Mouse (Mus musculus): Measurements from ENCODE around the gene Rd3. TPM values are rescaled to one million over a fixed set of nuclear protein-coding genes. Genes with fewer than 3 reads are reported as not detected.

The Rd3 gene
- polyA plus RNA-seq (2012; rRNA removed), result 0.04 TPM in 2 replicates
- polyA plus RNA-seq (2014; fragmentation: Nextera tagmentation; extraction: Ambion mirVana), result 0.09 and 0.10 TPM in 2 replicates

- Histone ChIP-seq H3K4me1 (replicated peaks; ENCODE audit: control insufficient read depth in 2 of 2, insufficient read depth in 2 of 2, low read length in 1 of 2) (no peaks in the 10 kb centered on the region), H3K27me3 (ENCODE audit: control insufficient read depth, insufficient read depth, low read length) (no peaks in the 10 kb centered on the region), H3K36me3 (replicated peaks; ENCODE audit: control insufficient read depth, insufficient read depth, low read depth) (no peaks in the 10 kb centered on the region), H3K4me2 (ENCODE audit: low read depth) (no peak within 1 kb of the TSS), H3K27ac (no peak within 1 kb of the TSS), H3K4me3 (ENCODE audit: insufficient read depth in 1 of 2, low read depth in 2 of 2, low read length in 2 of 2) (no peak within 1 kb of the TSS), H3K9ac (replicated peaks) (no peak within 1 kb of the TSS), H3K9me3 (ENCODE audit: control insufficient read depth, low read length) (no peaks in the 10 kb centered on the region)
- ATAC-seq (ENCODE audit: insufficient read depth) (no peak), DNase-seq (ENCODE audit: low read depth in 3 of 3, low spot score in 3 of 3) (no peak)
- 46% methylated on average over 5 of the region's 5 CpGs for WGBS (ENCODE audit: insufficient replicate concordance)
- TF ChIP-seq EP300 (IDR thresholded peaks at IDR 0.05; ENCODE audit: low read depth), result no peak
Measured at GRCm38 (mm10) chr1:191977187-191977586, at the start of gene Rd3. TSS of gene Rd3 (plus strand) at chr1:191977370.

- Histone ChIP-seq H3K36me3 (replicated peaks; ENCODE audit: control insufficient read depth, insufficient read depth, low read depth) (no peaks in the 10 kb centered on the region), H3K4me1 (replicated peaks; ENCODE audit: control insufficient read depth in 2 of 2, insufficient read depth in 2 of 2, low read length in 1 of 2) (no peaks in the 10 kb centered on the region), H3K27ac (no peak overlapping the region), H3K4me2 (ENCODE audit: low read depth) (no peak overlapping the region), H3K9me3 (ENCODE audit: control insufficient read depth, low read length) (no peaks in the 10 kb centered on the region), H3K9ac (replicated peaks) (no peak overlapping the region), H3K4me3 (ENCODE audit: insufficient read depth in 1 of 2, low read depth in 2 of 2, low read length in 2 of 2) (no peak overlapping the region), H3K27me3 (ENCODE audit: control insufficient read depth, insufficient read depth, low read length) (no peaks in the 10 kb centered on the region; the same call in 1 of the 2 replicates)
- ATAC-seq (ENCODE audit: insufficient read depth), result no peak
- 52% methylated on average over 7 of the region's 7 CpGs for WGBS (ENCODE audit: insufficient replicate concordance)
- DNase-seq (ENCODE audit: low read depth in 3 of 3, low spot score in 3 of 3), result no peak
- no peak for TF ChIP-seq EP300 (IDR thresholded peaks at IDR 0.05; ENCODE audit: low read depth)
- no peak for TF ChIP-seq CTCF (IDR thresholded peaks at IDR 0.05; ENCODE audit: low read depth)
Measured at GRCm38 (mm10) chr1:191928345-191928744, 48.8 kb upstream of the Rd3 start.

- Histone ChIP-seq H3K4me3 (ENCODE audit: insufficient read depth in 1 of 2, low read depth in 2 of 2, low read length in 2 of 2) (no peak overlapping the region), H3K27ac (no peak overlapping the region), H3K9ac (replicated peaks) (no peak overlapping the region), H3K9me3 (ENCODE audit: control insufficient read depth, low read length) (no peaks in the 10 kb centered on the region), H3K36me3 (replicated peaks; ENCODE audit: control insufficient read depth, insufficient read depth, low read depth) (no peaks in the 10 kb centered on the region), H3K4me2 (ENCODE audit: low read depth) (no peak overlapping the region), H3K27me3 (ENCODE audit: control insufficient read depth, insufficient read depth, low read length) (no peaks in the 10 kb centered on the region; the same call in 1 of the 2 replicates), H3K4me1 (replicated peaks; ENCODE audit: control insufficient read depth in 2 of 2, insufficient read depth in 2 of 2, low read length in 1 of 2) (no peaks in the 10 kb centered on the region)
- WGBS (ENCODE audit: insufficient replicate concordance), result 52% methylated on average over 8 of the region's 8 CpGs
- ATAC-seq (ENCODE audit: insufficient read depth) (no peak), DNase-seq (ENCODE audit: low read depth in 3 of 3, low spot score in 3 of 3) (no peak)
- TF ChIP-seq EP300 (IDR thresholded peaks at IDR 0.05; ENCODE audit: low read depth) (no peak), CTCF (IDR thresholded peaks at IDR 0.05; ENCODE audit: low read depth) (no peak)
Measured at GRCm38 (mm10) chr1:191929065-191929464, 48.1 kb upstream of the Rd3 start.

- H3K27ac ChIP-seq, result no peak overlapping the region
- no peaks in the 10 kb centered on the region; the same call in 1 of the 2 replicates for H3K27me3 ChIP-seq (ENCODE audit: control insufficient read depth, insufficient read depth, low read length)
- DNase-seq (ENCODE audit: low read depth in 3 of 3, low spot score in 3 of 3), result no peak
- H3K4me1 ChIP-seq (replicated peaks; ENCODE audit: control insufficient read depth in 2 of 2, insufficient read depth in 2 of 2, low read length in 1 of 2), result no peaks in the 10 kb centered on the region
- no peak overlapping the region for H3K4me3 ChIP-seq (ENCODE audit: insufficient read depth in 1 of 2, low read depth in 2 of 2, low read length in 2 of 2)
- no peaks in the 10 kb centered on the region for H3K9me3 ChIP-seq (ENCODE audit: control insufficient read depth, low read length)
- no peak for ATAC-seq (ENCODE audit: insufficient read depth)
- no peak overlapping the region for H3K4me2 ChIP-seq (ENCODE audit: low read depth)
- TF ChIP-seq CTCF (IDR thresholded peaks at IDR 0.05; ENCODE audit: low read depth) (no peak), EP300 (IDR thresholded peaks at IDR 0.05; ENCODE audit: low read depth) (no peak)
- H3K36me3 ChIP-seq (replicated peaks; ENCODE audit: control insufficient read depth, insufficient read depth, low read depth), result no peaks in the 10 kb centered on the region
- H3K9ac ChIP-seq (replicated peaks), result no peak overlapping the region
- WGBS (ENCODE audit: insufficient replicate concordance), result 54% methylated on average over 12 of the region's 12 CpGs
Measured at GRCm38 (mm10) chr1:191929897-191930524, 47.2 kb upstream of the Rd3 start.

DNA sequence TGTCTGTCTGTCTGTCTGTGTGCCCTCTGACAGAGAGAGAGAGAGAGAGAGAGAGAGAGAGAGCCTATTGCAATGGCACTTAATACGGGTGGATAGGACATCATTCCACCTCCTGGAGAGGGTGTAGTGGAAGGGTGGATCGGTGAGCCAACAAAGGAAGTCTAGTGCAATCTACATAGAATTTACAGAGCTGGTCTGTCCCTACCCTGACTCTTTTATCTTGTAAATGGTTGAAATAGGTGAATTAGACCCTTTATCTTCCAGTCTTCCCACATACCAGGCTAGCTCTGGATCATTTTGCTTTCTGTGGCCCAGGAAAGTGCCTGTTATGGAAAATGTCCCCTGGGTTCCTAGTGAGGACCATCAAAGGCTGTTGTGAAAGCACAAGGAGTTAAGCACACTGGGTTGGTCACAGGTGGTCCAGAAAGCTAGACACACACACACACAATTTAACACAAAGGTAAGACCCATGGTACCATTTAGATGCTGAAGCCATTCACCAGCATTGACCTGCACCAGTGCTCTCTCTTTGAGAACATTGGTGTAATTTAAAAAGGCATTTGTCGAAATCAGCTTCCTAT, 46.6 kb upstream of the Rd3 start:
- H3K4me1 ChIP-seq (replicated peaks; ENCODE audit: control insufficient read depth in 2 of 2, insufficient read depth in 2 of 2, low read length in 1 of 2), result no peaks in the 10 kb centered on the region
- TF ChIP-seq CTCF (IDR thresholded peaks at IDR 0.05; ENCODE audit: low read depth) (no peak), EP300 (IDR thresholded peaks at IDR 0.05; ENCODE audit: low read depth) (no peak)
- no peaks in the 10 kb centered on the region; the same call in 1 of the 2 replicates for H3K27me3 ChIP-seq (ENCODE audit: control insufficient read depth, insufficient read depth, low read length)
- no peak overlapping the region for H3K4me3 ChIP-seq (ENCODE audit: insufficient read depth in 1 of 2, low read depth in 2 of 2, low read length in 2 of 2)
- no peak for ATAC-seq (ENCODE audit: insufficient read depth)
- no peak overlapping the region for H3K4me2 ChIP-seq (ENCODE audit: low read depth)
- H3K27ac ChIP-seq, result no peak overlapping the region
- DNase-seq (ENCODE audit: low read depth in 3 of 3, low spot score in 3 of 3), result no peak
- WGBS (ENCODE audit: insufficient replicate concordance), result 57% methylated on average over 3 of the region's 3 CpGs
- no peak overlapping the region for H3K9ac ChIP-seq (replicated peaks)
- H3K36me3 ChIP-seq (replicated peaks; ENCODE audit: control insufficient read depth, insufficient read depth, low read depth), result no peaks in the 10 kb centered on the region
- H3K9me3 ChIP-seq (ENCODE audit: control insufficient read depth, low read length), result no peaks in the 10 kb centered on the region

All from liver, embryonic 14.5 days (tissue).